Mouse (Mus musculus) liver, adult 2 months (tissue): ENCODE results near the gene Sdhb.

Source experiments
- CTCF ChIP-seq: fragments of 200-500 bp; IDR thresholded peaks from 2 replicates; pipeline ENCODE4 v1.5.1; 2011; ENCODE audit warnings: low read depth, low read length, control low read depth
- POLR2A ChIP-seq: fragments of 200-500 bp; IDR thresholded peaks from 2 replicates; pipeline ENCODE4 v1.6.1; 2011; ENCODE audit warnings: low read length, control low read depth; ENCODE audit not compliant: insufficient read depth; ENCODE audit errors: extremely low read depth

DNA sequence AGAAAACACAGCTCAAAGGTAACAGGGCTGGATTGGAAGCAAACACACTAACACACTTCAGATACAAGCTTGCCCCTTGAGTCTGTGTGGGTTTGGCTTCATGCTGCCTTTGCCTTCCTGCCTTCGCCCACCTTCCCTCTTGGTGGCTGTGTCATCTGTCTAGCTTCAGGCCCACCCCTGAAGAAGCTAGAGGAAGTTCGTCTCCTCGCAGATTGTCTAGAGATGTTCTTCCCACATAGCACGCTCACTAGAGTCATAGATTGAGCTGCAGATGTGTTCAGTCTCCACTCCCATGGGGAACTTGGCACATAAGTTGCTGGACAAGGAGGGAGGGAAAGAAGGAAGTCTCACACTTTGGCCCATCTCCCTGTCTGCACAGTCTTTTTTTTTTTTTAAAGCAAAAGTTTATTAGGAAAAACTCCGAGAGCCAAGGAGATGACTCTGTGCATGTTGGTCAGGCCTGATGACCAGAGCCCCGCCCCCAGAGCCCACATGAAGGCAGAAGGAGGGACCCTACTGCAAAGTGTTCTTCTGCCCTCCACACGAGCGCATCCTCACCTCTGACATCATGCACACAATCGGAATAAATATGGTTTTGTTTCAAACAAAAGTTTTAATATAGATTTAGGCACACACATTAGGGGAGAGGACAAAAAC, 3.1 kb downstream of the Sdhb start:
- TF ChIP-seq CTCF (no peak), POLR2A (no peak)
